Mouse (Mus musculus): ENCODE results near the gene Gm11627. TPM values are rescaled to one million over a fixed set of nuclear protein-coding genes. Genes with fewer than 3 reads are reported as not detected.

The Gm11627 gene
- polyA plus RNA-seq, 1 experiment = 1.9 TPM

GRCm38 (mm10) chr11:102580034-102580330 lies 721 bp upstream of the Gm11627 start:
- TF ChIP-seq MAX (IDR thresholded peaks at IDR 0.05; ENCODE audit: low read depth) (no peak), CEBPB (IDR thresholded peaks at IDR 0.05; ENCODE audit: insufficient read depth, poor library complexity, severe bottlenecking) (no peak), TCF12 (IDR thresholded peaks at IDR 0.05; ENCODE audit: insufficient read depth, poor library complexity, severe bottlenecking) (no peak), USF1 (IDR thresholded peaks at IDR 0.05; ENCODE audit: low read depth) (no peak), TCF3 (IDR thresholded peaks at IDR 0.05; ENCODE audit: insufficient read length, low read depth) (no peak)
- H3K4me3 ChIP-seq = no peak overlapping the region
- no peak overlapping the region for H3K4me2 ChIP-seq (ENCODE audit: low read depth)

GRCm38 (mm10) chr11:102578341-102579118 lies 731 bp downstream of the Gm11627 start:
- H3K4me2 ChIP-seq (ENCODE audit: low read depth) = peak overlapping the region; percentile 65
- TF ChIP-seq TCF12 (IDR thresholded peaks at IDR 0.05; ENCODE audit: insufficient read depth, poor library complexity, severe bottlenecking) (no peak), POLR2AphosphoS2 (IDR thresholded peaks at IDR 0.05; ENCODE audit: insufficient read length, low read depth) (no peak), MYOD1 (IDR thresholded peaks at IDR 0.05; ENCODE audit: control insufficient read depth in 1 of 3, insufficient read length in 2 of 3, low read depth in 2 of 3) (no peak), POLR2A (IDR thresholded peaks at IDR 0.05; ENCODE audit: insufficient read length, low read depth) (no peak), REST (IDR thresholded peaks at IDR 0.05; ENCODE audit: insufficient read depth, insufficient read length) (no peak), CEBPB (IDR thresholded peaks at IDR 0.05; ENCODE audit: insufficient read depth, poor library complexity, severe bottlenecking) (no peak), TCF3 (IDR thresholded peaks at IDR 0.05; ENCODE audit: insufficient read length, low read depth) (no peak), MAX (IDR thresholded peaks at IDR 0.05; ENCODE audit: low read depth) (no peak), MYOG (IDR thresholded peaks at IDR 0.05; ENCODE audit: control insufficient read depth in 1 of 3, insufficient read depth in 1 of 3, insufficient read length in 2 of 3, low read depth in 2 of 3) (no peak), E2F4 (IDR thresholded peaks at IDR 0.05; ENCODE audit: insufficient read depth) (no peak), USF1 (IDR thresholded peaks at IDR 0.05; ENCODE audit: low read depth) (no peak), SRF (IDR thresholded peaks at IDR 0.05; ENCODE audit: control insufficient read depth, insufficient read length, low read depth) (no peak)
- H3K4me3 ChIP-seq = peak overlapping the region; percentile 11
- H3ac ChIP-seq (ENCODE audit: control insufficient read depth, insufficient read length) = no peak overlapping the region
- no peaks in the 10 kb centered on the region for H3K36me3 ChIP-seq (ENCODE audit: control insufficient read depth, insufficient read depth)
- H3K27me3 ChIP-seq (ENCODE audit: control insufficient read depth, insufficient read depth, insufficient read length) = no peaks in the 10 kb centered on the region
- no peaks in the 10 kb centered on the region for H3K79me2 ChIP-seq (ENCODE audit: control insufficient read depth, insufficient read depth)

More at GRCm38 (mm10) chr11:102580034-102580330, 721 bp upstream of the Gm11627 start:
- Histone ChIP-seq H3K27me3 (ENCODE audit: control insufficient read depth, insufficient read depth, insufficient read length) (no peaks in the 10 kb centered on the region), H3ac (ENCODE audit: control insufficient read depth, insufficient read length) (no peak overlapping the region), H3K36me3 (ENCODE audit: control insufficient read depth, insufficient read depth) (no peaks in the 10 kb centered on the region), H3K79me2 (ENCODE audit: control insufficient read depth, insufficient read depth) (no peaks in the 10 kb centered on the region)

GRCm38 (mm10) chr11:102576050-102576754 lies 3.1 kb downstream of the Gm11627 start:
- peak overlapping the region; percentile 40 for H3K4me2 ChIP-seq (ENCODE audit: low read depth)
- no peaks in the 10 kb centered on the region for H3K79me2 ChIP-seq (ENCODE audit: control insufficient read depth, insufficient read depth)
- H3K36me3 ChIP-seq (ENCODE audit: control insufficient read depth, insufficient read depth) = no peaks in the 10 kb centered on the region
- H3ac ChIP-seq (ENCODE audit: control insufficient read depth, insufficient read length) = no peak overlapping the region
- H3K27me3 ChIP-seq (ENCODE audit: control insufficient read depth, insufficient read depth, insufficient read length) = no peaks in the 10 kb centered on the region
- no peak overlapping the region for H3K4me3 ChIP-seq
- no peak for TF ChIP-seq POLR2A (IDR thresholded peaks at IDR 0.05; ENCODE audit: insufficient read length, low read depth)
- no peak for TF ChIP-seq E2F4 (IDR thresholded peaks at IDR 0.05; ENCODE audit: insufficient read depth)
- TF ChIP-seq POLR2AphosphoS2 (IDR thresholded peaks at IDR 0.05; ENCODE audit: insufficient read length, low read depth) = no peak
- TF ChIP-seq TCF12 (IDR thresholded peaks at IDR 0.05; ENCODE audit: insufficient read depth, poor library complexity, severe bottlenecking) = no peak
- no peak for TF ChIP-seq TCF3 (IDR thresholded peaks at IDR 0.05; ENCODE audit: insufficient read length, low read depth)
- TF ChIP-seq CEBPB (IDR thresholded peaks at IDR 0.05; ENCODE audit: insufficient read depth, poor library complexity, severe bottlenecking) = no peak
- peak in 2 of 3 experiments; percentile 29 to 77 for TF ChIP-seq MYOD1 (IDR thresholded peaks at IDR 0.05; ENCODE audit: control insufficient read depth in 1 of 3, insufficient read length in 2 of 3, low read depth in 2 of 3)
- TF ChIP-seq SRF (IDR thresholded peaks at IDR 0.05; ENCODE audit: control insufficient read depth, insufficient read length, low read depth) = no peak
- TF ChIP-seq USF1 (IDR thresholded peaks at IDR 0.05; ENCODE audit: low read depth) = peak; percentile 40
- no peak for TF ChIP-seq REST (IDR thresholded peaks at IDR 0.05; ENCODE audit: insufficient read depth, insufficient read length)
- TF ChIP-seq MYOG (IDR thresholded peaks at IDR 0.05; ENCODE audit: control insufficient read depth in 1 of 3, insufficient read depth in 1 of 3, insufficient read length in 2 of 3, low read depth in 2 of 3) = peak; percentile 12 to 81 (median 25)
- TF ChIP-seq MAX (IDR thresholded peaks at IDR 0.05; ENCODE audit: low read depth) = no peak

GRCm38 (mm10) chr11:102575034-102575433 lies 4.2 kb downstream of the Gm11627 start:
- Histone ChIP-seq H3K36me3 (ENCODE audit: control insufficient read depth, insufficient read depth) (no peaks in the 10 kb centered on the region), H3K4me3 (no peak overlapping the region), H3K79me2 (ENCODE audit: control insufficient read depth, insufficient read depth) (no peaks in the 10 kb centered on the region), H3ac (ENCODE audit: control insufficient read depth, insufficient read length) (no peak overlapping the region), H3K27me3 (ENCODE audit: control insufficient read depth, insufficient read depth, insufficient read length) (no peaks in the 10 kb centered on the region), H3K4me2 (ENCODE audit: low read depth) (no peak overlapping the region)
- TF ChIP-seq CEBPB (IDR thresholded peaks at IDR 0.05; ENCODE audit: insufficient read depth, poor library complexity, severe bottlenecking) (no peak), SRF (IDR thresholded peaks at IDR 0.05; ENCODE audit: control insufficient read depth, insufficient read length, low read depth) (no peak), REST (IDR thresholded peaks at IDR 0.05; ENCODE audit: insufficient read depth, insufficient read length) (no peak), POLR2A (IDR thresholded peaks at IDR 0.05; ENCODE audit: insufficient read length, low read depth) (no peak), MYOD1 (IDR thresholded peaks at IDR 0.05; ENCODE audit: control insufficient read depth in 1 of 3, insufficient read length in 2 of 3, low read depth in 2 of 3) (no peak), E2F4 (IDR thresholded peaks at IDR 0.05; ENCODE audit: insufficient read depth) (no peak), MAX (IDR thresholded peaks at IDR 0.05; ENCODE audit: low read depth) (no peak), TCF12 (IDR thresholded peaks at IDR 0.05; ENCODE audit: insufficient read depth, poor library complexity, severe bottlenecking) (no peak)

Data from myocyte (in vitro differentiated cells).